Mouse (Mus musculus): ENCODE data around the gene Ppp4r2. TPM values are rescaled to one million over a fixed set of nuclear protein-coding genes. Genes with fewer than 3 reads are reported as not detected.

The Ppp4r2 gene
- polyA plus RNA-seq, 1 experiment from 2014 or later, result 35.2 TPM

DNA sequence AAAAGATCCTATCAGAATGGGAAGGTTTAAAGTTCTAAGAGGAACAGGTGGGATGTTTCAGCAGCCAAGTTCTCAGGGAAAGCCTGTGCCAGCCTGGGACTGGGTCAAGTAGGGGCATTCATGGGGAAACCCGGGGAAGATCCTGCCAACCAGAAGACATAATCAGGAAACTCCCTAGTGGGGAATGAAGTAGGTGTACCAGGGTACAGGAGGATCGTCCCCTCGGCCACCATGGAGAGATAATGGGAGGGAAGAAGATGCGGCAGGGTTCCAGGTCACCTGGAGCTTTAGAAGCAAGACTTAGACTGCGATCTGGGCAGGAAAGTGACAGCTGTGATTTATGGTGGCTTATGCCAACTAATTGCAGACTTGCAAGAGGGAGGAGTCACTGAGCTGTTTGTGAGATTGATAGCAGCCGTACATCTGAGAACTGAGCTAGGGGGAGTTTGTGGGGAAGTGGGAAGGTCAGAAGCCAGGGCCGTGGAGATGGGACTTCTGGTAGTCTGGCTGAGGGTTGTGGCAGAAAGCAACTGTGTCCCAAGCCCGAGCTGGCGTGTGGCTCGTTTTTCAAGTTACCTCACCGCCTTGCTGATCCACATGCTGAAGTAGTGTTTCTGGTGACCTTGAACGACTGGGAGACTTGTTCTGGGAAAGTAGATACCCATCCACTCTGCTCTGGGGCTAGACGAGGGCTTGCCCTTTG, 30.9 kb upstream of the Ppp4r2 start:
- 86% methylated on average over 13 of the region's 13 CpGs for WGBS
- H3K36me3 ChIP-seq (ENCODE audit: control insufficient read depth, insufficient read depth, low read length), result no peaks in the 10 kb centered on the region
- H3K9ac ChIP-seq (replicated peaks; ENCODE audit: low read length), result no peak overlapping the region
- no peak overlapping the region for H3K4me3 ChIP-seq (replicated peaks; ENCODE audit: low read depth, low read length)
- H3K27me3 ChIP-seq (ENCODE audit: control insufficient read depth, insufficient read depth, low read length), result no peaks in the 10 kb centered on the region
- no peaks in the 10 kb centered on the region for H3K4me1 ChIP-seq (ENCODE audit: control insufficient read depth, insufficient read depth, low read length)
- no peak overlapping the region for H3K27ac ChIP-seq (replicated peaks; ENCODE audit: low read depth, low read length)
- DNase-seq (no peak), ATAC-seq (ENCODE audit: low FRiP score, low TSS enrichment) (no peak)
- no peaks in the 10 kb centered on the region for H3K9me3 ChIP-seq (ENCODE audit: control insufficient read depth, low read length)
- no peak overlapping the region for H3K4me2 ChIP-seq (ENCODE audit: low read length)

DNA sequence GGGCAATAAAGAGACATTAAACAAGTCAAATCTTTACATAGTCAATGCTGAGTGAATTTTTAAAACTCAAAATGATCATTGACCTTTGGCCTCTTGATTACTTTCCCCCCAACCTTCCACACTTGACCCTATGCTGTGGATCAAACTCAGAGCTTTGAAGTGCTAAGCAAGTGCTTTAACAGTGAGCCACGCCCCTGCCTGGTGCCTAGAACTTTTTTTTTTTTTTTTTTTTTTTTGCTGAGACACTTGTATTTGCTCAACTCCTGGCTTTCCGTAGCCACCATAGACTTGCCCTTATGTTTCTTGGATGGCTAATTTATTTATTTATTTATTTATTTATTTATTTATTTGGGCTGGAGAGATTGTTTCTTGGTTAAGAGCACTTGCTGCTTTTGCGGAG, 30.2 kb upstream of the Ppp4r2 start:
- 93% methylated on average over 3 of the region's 3 CpGs for WGBS
- no peaks in the 10 kb centered on the region for H3K27me3 ChIP-seq (ENCODE audit: control insufficient read depth, insufficient read depth, low read length)

DNA sequence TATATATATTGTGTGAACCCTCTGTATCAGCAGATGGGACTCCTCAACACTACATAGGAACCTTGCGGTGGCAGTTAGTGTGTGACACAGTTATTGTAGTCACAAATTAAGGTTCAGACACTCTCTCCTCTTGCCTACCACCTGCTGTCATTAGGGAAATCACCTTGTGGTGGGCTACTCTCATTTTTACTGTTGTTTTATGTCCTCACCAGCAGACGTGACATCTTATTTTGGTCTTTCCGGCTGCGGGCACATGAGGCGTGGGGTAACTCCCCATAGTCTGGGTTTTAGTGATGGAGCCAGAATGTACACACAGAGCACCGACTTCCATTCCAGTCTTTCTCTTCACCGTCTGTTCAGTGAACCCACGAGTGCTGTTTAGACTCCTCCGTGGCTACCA, 26.2 kb upstream of the Ppp4r2 start:
- DNase-seq (no peak), ATAC-seq (ENCODE audit: low FRiP score, low TSS enrichment) (no peak)
- no peaks in the 10 kb centered on the region for H3K36me3 ChIP-seq (ENCODE audit: control insufficient read depth, insufficient read depth, low read length)
- H3K4me1 ChIP-seq (ENCODE audit: control insufficient read depth, insufficient read depth, low read length), result no peaks in the 10 kb centered on the region
- no peak overlapping the region for H3K27ac ChIP-seq (replicated peaks; ENCODE audit: low read depth, low read length)
- H3K9me3 ChIP-seq (ENCODE audit: control insufficient read depth, low read length), result no peaks in the 10 kb centered on the region
- H3K4me3 ChIP-seq (replicated peaks; ENCODE audit: low read depth, low read length), result no peak overlapping the region
- H3K9ac ChIP-seq (replicated peaks; ENCODE audit: low read length), result no peak overlapping the region
- H3K27me3 ChIP-seq (ENCODE audit: control insufficient read depth, insufficient read depth, low read length), result no peaks in the 10 kb centered on the region
- 94% methylated on average over 9 of the region's 9 CpGs for WGBS
- no peak overlapping the region for H3K4me2 ChIP-seq (ENCODE audit: low read length)

More for the DNA sequence above, 30.2 kb upstream of the Ppp4r2 start:
- no peak overlapping the region for H3K4me2 ChIP-seq (ENCODE audit: low read length)
- H3K9ac ChIP-seq (replicated peaks; ENCODE audit: low read length), result no peak overlapping the region
- no peaks in the 10 kb centered on the region for H3K4me1 ChIP-seq (ENCODE audit: control insufficient read depth, insufficient read depth, low read length)
- no peak for DNase-seq
- no peak overlapping the region for H3K27ac ChIP-seq (replicated peaks; ENCODE audit: low read depth, low read length)
- no peak for ATAC-seq (ENCODE audit: low FRiP score, low TSS enrichment)
- H3K36me3 ChIP-seq (ENCODE audit: control insufficient read depth, insufficient read depth, low read length), result no peaks in the 10 kb centered on the region
- no peak overlapping the region for H3K4me3 ChIP-seq (replicated peaks; ENCODE audit: low read depth, low read length)
- no peaks in the 10 kb centered on the region for H3K9me3 ChIP-seq (ENCODE audit: control insufficient read depth, low read length)

DNA sequence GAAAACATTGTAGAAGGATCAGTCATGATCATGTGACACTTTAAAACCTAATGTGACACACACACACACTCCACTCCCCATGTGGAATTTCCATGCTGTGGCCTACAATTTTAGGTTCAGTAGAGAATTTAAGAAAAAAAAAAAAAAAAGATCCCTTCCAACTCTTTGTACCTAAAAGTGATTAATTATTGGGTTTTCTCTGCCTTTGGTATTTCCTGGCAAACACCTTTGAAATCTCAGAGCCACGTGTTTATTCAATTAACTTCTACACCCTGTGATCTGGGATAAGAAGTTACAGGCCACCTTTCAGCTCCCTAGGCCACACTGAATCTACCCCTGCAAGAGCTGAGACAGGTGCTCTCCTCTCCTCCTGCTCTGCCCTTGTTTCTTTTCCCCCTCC, 25.7 kb upstream of the Ppp4r2 start:
- H3K4me1 ChIP-seq (ENCODE audit: control insufficient read depth, insufficient read depth, low read length), result no peaks in the 10 kb centered on the region
- 73% methylated on average over 1 of the region's 1 CpGs for WGBS

DNA sequence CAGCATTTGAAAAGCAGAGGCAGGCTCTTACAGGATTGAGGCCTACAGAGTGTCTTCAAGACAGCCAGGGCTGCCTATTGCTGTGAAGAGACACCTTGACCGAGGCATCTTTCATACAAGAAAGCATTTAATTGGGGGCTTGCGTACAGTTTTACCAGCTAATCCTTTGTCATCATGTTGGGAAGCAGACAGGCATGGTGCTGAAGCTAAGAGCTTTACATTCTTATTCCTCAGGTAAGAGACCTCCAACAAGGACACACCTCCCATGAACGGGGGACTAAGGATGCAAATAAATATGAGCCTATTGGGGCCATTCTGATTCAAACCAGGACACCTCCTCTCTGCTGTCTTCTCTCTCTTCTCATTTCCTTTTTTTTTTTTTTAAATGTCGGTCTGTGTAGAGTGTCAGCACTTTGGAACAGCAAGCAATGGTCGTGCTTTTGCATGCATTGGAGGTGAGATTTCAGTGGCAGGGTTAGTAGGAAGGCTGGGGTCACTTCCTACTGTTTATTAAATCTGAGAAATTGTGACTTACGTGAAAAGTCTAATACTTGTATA, 25.1 kb upstream of the Ppp4r2 start:
- H3K27ac ChIP-seq (replicated peaks; ENCODE audit: low read depth, low read length), result no peak overlapping the region
- no peaks in the 10 kb centered on the region for H3K36me3 ChIP-seq (ENCODE audit: control insufficient read depth, insufficient read depth, low read length)
- H3K9ac ChIP-seq (replicated peaks; ENCODE audit: low read length), result no peak overlapping the region
- 93% methylated on average over 6 of the region's 6 CpGs for WGBS
- ATAC-seq (ENCODE audit: low FRiP score, low TSS enrichment) (no peak), DNase-seq (no peak)
- H3K4me3 ChIP-seq (replicated peaks; ENCODE audit: low read depth, low read length), result no peak overlapping the region
- H3K27me3 ChIP-seq (ENCODE audit: control insufficient read depth, insufficient read depth, low read length), result no peaks in the 10 kb centered on the region
- H3K4me1 ChIP-seq (ENCODE audit: control insufficient read depth, insufficient read depth, low read length), result no peaks in the 10 kb centered on the region
- no peak overlapping the region for H3K4me2 ChIP-seq (ENCODE audit: low read length)
- no peaks in the 10 kb centered on the region for H3K9me3 ChIP-seq (ENCODE audit: control insufficient read depth, low read length)

More for the DNA sequence above, 25.7 kb upstream of the Ppp4r2 start:
- Histone ChIP-seq H3K9ac (replicated peaks; ENCODE audit: low read length) (no peak overlapping the region), H3K27ac (replicated peaks; ENCODE audit: low read depth, low read length) (no peak overlapping the region), H3K36me3 (ENCODE audit: control insufficient read depth, insufficient read depth, low read length) (no peaks in the 10 kb centered on the region), H3K4me3 (replicated peaks; ENCODE audit: low read depth, low read length) (no peak overlapping the region), H3K27me3 (ENCODE audit: control insufficient read depth, insufficient read depth, low read length) (no peaks in the 10 kb centered on the region), H3K4me2 (ENCODE audit: low read length) (no peak overlapping the region), H3K9me3 (ENCODE audit: control insufficient read depth, low read length) (no peaks in the 10 kb centered on the region)
- no peak for DNase-seq
- ATAC-seq (ENCODE audit: low FRiP score, low TSS enrichment), result no peak

DNA sequence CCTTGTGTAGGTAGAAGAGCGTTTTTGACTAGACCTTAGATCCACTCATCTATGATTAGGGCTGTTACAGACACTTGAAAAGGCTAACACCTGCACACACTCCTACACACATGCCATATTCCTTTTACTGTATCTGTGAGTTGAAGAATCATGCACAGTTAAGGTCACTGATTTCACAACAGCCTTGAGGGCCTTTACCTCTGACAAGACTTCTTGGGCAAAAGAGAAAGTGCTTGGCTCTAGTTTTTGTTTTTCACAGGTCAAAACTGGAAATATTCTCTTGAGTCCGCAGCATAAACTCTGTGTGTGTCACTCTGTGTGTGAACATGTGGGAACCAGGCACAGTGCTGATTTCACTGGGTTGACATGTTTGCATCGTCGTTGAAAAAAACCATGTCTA, 23.3 kb upstream of the Ppp4r2 start:
- WGBS, result 93% methylated on average over 4 of the region's 4 CpGs
- H3K27ac ChIP-seq (replicated peaks; ENCODE audit: low read depth, low read length), result no peak overlapping the region
- H3K36me3 ChIP-seq (ENCODE audit: control insufficient read depth, insufficient read depth, low read length), result no peaks in the 10 kb centered on the region
- no peaks in the 10 kb centered on the region for H3K9me3 ChIP-seq (ENCODE audit: control insufficient read depth, low read length)
- H3K4me2 ChIP-seq (ENCODE audit: low read length), result no peak overlapping the region
- H3K27me3 ChIP-seq (ENCODE audit: control insufficient read depth, insufficient read depth, low read length), result no peaks in the 10 kb centered on the region
- DNase-seq (no peak), ATAC-seq (ENCODE audit: low FRiP score, low TSS enrichment) (no peak)
- no peaks in the 10 kb centered on the region for H3K4me1 ChIP-seq (ENCODE audit: control insufficient read depth, insufficient read depth, low read length)
- no peak overlapping the region for H3K9ac ChIP-seq (replicated peaks; ENCODE audit: low read length)
- no peak overlapping the region for H3K4me3 ChIP-seq (replicated peaks; ENCODE audit: low read depth, low read length)

DNA sequence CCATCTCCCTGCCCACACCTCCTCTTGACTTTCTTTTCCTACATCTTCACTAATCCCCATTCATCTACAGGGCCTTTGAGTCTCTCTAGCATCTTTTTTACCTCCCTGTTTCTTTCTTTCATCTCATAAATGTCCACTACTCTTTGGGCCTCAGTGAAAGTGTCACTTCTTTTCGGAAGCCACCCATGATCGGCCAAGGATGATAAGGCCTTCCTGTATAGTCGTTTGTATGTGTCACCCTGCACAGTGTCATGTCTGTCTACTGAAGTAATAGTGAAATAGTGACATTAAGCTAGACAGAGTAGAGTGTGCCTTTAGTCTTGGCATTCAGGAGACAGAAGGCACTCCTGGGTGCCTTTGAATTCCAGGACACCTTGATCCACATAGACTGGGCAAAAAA, 21.7 kb upstream of the Ppp4r2 start:
- Histone ChIP-seq H3K27ac (replicated peaks; ENCODE audit: low read depth, low read length) (no peak overlapping the region), H3K36me3 (ENCODE audit: control insufficient read depth, insufficient read depth, low read length) (no peaks in the 10 kb centered on the region), H3K4me1 (ENCODE audit: control insufficient read depth, insufficient read depth, low read length) (no peaks in the 10 kb centered on the region), H3K4me3 (replicated peaks; ENCODE audit: low read depth, low read length) (no peak overlapping the region), H3K27me3 (ENCODE audit: control insufficient read depth, insufficient read depth, low read length) (no peaks in the 10 kb centered on the region), H3K4me2 (ENCODE audit: low read length) (no peak overlapping the region), H3K9ac (replicated peaks; ENCODE audit: low read length) (no peak overlapping the region), H3K9me3 (ENCODE audit: control insufficient read depth, low read length) (no peaks in the 10 kb centered on the region)
- DNase-seq (no peak), ATAC-seq (ENCODE audit: low FRiP score, low TSS enrichment) (no peak)
- 76% methylated on average over 3 of the region's 3 CpGs for WGBS

DNA sequence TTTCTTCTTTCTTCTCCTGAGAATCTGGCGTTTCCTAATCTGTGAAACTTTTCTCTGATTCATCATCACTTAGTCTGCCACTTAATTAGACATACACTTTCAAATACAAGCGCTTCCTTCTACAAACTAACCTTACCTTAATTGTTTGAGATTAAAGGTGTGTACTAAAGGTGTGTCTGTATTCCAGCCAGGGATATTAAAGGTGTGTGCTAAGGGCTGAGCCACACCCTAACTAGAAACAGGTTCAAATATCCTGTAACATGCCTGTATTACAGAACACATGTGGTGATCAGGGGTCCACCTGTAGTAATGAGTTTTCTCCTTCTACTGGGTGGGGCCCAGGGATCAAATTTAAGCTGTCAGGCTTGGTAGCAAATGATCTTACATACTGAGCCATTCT, 12.1 kb upstream of the Ppp4r2 start:
- DNase-seq, result no peak

DNA sequence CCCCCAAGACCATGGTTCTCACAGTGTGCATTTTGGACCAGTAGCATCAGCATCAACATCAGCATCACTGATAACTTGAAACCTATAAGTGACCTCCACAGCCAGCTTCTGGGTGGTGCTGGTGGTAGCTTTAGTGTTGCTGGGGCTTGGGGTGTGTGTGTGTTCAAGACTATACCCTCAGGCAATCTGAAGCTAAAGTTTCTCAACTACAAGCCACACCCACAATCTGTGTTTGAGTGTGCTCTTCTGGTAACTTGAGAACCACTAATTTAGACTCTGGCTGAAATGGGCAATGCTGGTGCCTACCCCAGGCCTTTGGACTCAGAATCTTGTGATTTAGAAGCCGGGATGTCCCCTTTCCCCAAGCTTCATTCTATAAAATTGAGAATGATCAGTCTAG, 10.1 kb upstream of the Ppp4r2 start:
- no peak for DNase-seq
- no peaks in the 10 kb centered on the region for H3K36me3 ChIP-seq (ENCODE audit: control insufficient read depth, insufficient read depth, low read length)
- no peak for ATAC-seq (ENCODE audit: low FRiP score, low TSS enrichment)
- H3K4me1 ChIP-seq (ENCODE audit: control insufficient read depth, insufficient read depth, low read length), result no peaks in the 10 kb centered on the region
- H3K27me3 ChIP-seq (ENCODE audit: control insufficient read depth, insufficient read depth, low read length), result no peaks in the 10 kb centered on the region
- H3K4me2 ChIP-seq (ENCODE audit: low read length), result no peak overlapping the region
- H3K27ac ChIP-seq (replicated peaks; ENCODE audit: low read depth, low read length), result no peak overlapping the region
- WGBS, result 81% methylated on average over 1 of the region's 1 CpGs
- no peak overlapping the region for H3K9ac ChIP-seq (replicated peaks; ENCODE audit: low read length)
- H3K4me3 ChIP-seq (replicated peaks; ENCODE audit: low read depth, low read length), result no peak overlapping the region
- H3K9me3 ChIP-seq (ENCODE audit: control insufficient read depth, low read length), result no peaks in the 10 kb centered on the region

More for the DNA sequence above, 12.1 kb upstream of the Ppp4r2 start:
- WGBS, result 89% methylated on average over 2 of the region's 2 CpGs
- Histone ChIP-seq H3K36me3 (ENCODE audit: control insufficient read depth, insufficient read depth, low read length) (no peaks in the 10 kb centered on the region), H3K9me3 (ENCODE audit: control insufficient read depth, low read length) (no peaks in the 10 kb centered on the region), H3K27me3 (ENCODE audit: control insufficient read depth, insufficient read depth, low read length) (no peaks in the 10 kb centered on the region), H3K4me2 (ENCODE audit: low read length) (no peak overlapping the region), H3K27ac (replicated peaks; ENCODE audit: low read depth, low read length) (no peak overlapping the region), H3K4me3 (replicated peaks; ENCODE audit: low read depth, low read length) (no peak overlapping the region), H3K4me1 (ENCODE audit: control insufficient read depth, insufficient read depth, low read length) (no peaks in the 10 kb centered on the region), H3K9ac (replicated peaks; ENCODE audit: low read length) (no peak overlapping the region)
- ATAC-seq (ENCODE audit: low FRiP score, low TSS enrichment), result no peak

All from midbrain, embryonic 14.5 days (tissue).